Mouse (Mus musculus) erythroblast, embryonic 14.5 days (primary cell): Measurements from ENCODE around the gene Snrnp27.

Experiments used
- GATA1 ChIP-seq: IDR thresholded peaks from 2 replicates; pipeline ENCODE4 v1.6.1; 2012; ENCODE audit warnings: low read length, inconsistent platforms, mixed read lengths
- TAL1 ChIP-seq: IDR thresholded peaks from 3 replicates; pipeline ENCODE4 v1.6.1; 2012; ENCODE audit warnings: low read length, inconsistent platforms, mixed read lengths

DNA sequence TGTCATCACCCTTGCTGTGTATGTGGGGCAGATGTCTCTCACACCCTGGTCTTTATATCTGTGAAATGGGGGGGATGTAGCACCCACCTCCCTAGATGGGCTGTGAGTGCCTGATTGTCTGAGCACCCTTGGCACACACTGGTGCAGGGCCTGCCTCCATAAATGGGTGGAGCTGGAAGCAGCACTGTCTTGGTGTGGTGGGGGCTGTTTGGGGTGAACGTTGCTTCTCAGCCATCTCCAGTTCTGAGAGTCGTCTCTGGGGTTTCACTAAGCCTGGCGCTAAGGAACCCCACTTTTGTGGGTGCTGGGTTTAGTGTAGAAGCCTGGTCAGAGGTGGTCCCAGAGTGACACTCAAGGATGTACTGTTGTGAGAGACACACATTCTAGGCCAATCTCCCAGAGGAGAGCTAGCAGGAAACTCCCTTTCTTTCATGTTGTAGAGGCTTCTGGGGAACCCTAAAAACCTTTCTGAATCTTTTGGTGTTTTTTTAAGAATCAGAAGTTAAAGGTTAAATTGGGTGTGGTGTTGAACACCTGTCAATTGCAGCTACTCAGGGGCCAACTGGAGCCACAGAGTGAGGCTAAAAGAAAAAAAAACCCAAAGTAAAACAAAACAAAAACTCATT, 39.4 kb downstream of the Snrnp27 start:
- TF ChIP-seq TAL1 (no peak), GATA1 (no peak)
